ENCODE assay signal across 21 mouse cellular contexts in the genomic region with DNA sequence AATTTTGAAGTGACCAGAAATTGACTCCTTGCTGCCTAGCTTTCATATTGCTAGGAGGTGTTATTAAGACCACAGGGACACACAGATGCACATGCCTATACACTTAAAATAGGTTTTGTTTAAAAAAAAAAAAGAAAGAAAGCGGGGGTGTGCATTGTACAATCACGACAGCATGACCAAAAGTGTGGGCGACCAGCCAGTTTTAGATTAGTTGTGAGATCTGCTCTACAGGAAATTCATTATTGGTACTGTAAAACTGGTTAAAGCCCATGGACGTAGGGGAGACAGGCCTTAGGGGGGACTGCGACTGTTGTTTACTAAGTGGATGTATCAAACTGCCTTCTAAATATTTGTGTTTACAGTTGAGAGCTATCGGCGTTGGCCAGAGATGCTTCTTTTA. TPM values are rescaled to one million over a fixed set of nuclear protein-coding genes. Genes with fewer than 3 reads are reported as not detected.
DNase-seq lines count a peak whose midpoint lies in the region; TF ChIP-seq lines count a peak whose summit lies in the region.
"Had no signal": no experiment of that assay in that cellular context is flagged by ENCODE, and none has a peak within 500 bp of the region (broad histone marks: within the 10 kb centered on the region; RNA-seq: fewer than 3 reads in every experiment).

No protein-coding gene starts in this region.

- no peaks in the 10 kb centered on the region for H3K4me1 ChIP-seq in cerebellum, adult 2 months (ENCODE audit: control insufficient read depth, insufficient read depth, low read length)
- peaks cover 2% of the 10 kb centered on the region for H3K4me1 ChIP-seq in testis, adult 2 months (ENCODE audit: control insufficient read depth, insufficient read depth, low read length)

- 81% methylated on average over 7 of the region's 7 CpGs for WGBS in cerebellum, adult 2 months

- DNase-seq in cerebellum, adult 11-12 months, result peak; percentile 16
- DNase-seq in cerebellum, adult 2 months, result no peak
- no peak for DNase-seq in testis, postnatal 10 days (ENCODE audit: low spot score)
- peak; percentile 56 for DNase-seq in NIH3T3 (ENCODE audit: low read depth)
- no peak for DNase-seq in layer of hippocampus, adult 18-20 months (ENCODE audit: low spot score in 2 of 2)
- no peak for DNase-seq in spleen, postnatal 36 days (ENCODE audit: low spot score in 2 of 2)
- DNase-seq: adrenal gland, adult 2 months; adrenal gland, postnatal 10 days; adrenal gland, postnatal 25 days; cerebellum, adult 18-20 months; cerebellum, adult 9-10 months; cerebellum, postnatal 10 days; cerebellum, postnatal 25 days; forebrain, postnatal 0 days had no signal

- no peaks in the 10 kb centered on the region for H3K27me3 ChIP-seq in cerebellum, adult 2 months (ENCODE audit: control insufficient read depth, insufficient read depth, low read length)
- no peaks in the 10 kb centered on the region for H3K27me3 ChIP-seq in testis, adult 2 months (ENCODE audit: control insufficient read depth, insufficient read depth, low read length)

- TF ChIP-seq POLR2A in cerebellum, adult 2 months (IDR thresholded peaks at IDR 0.05; ENCODE audit: borderline replicate concordance, insufficient read depth, low read length), result no peak
- TF ChIP-seq POLR2A in testis, adult 2 months (IDR thresholded peaks at IDR 0.05; ENCODE audit: control insufficient read depth, low read depth, low read length), result no peak

- no peak overlapping the region for H3K27ac ChIP-seq in cerebellum, adult 2 months (ENCODE audit: insufficient read depth, low read length)
- no peak overlapping the region for H3K27ac ChIP-seq in testis, adult 2 months (ENCODE audit: control insufficient read depth, insufficient read depth, low read depth, low read length)
- H3K27ac ChIP-seq: embryonic facial prominence, embryonic 10.5 days; embryonic facial prominence, embryonic 12.5 days; forebrain, embryonic 13.5 days; forebrain, embryonic 15.5 days had no signal

- H3K36me3 ChIP-seq in testis, adult 2 months (ENCODE audit: control insufficient read depth, insufficient read depth, low read length), result no peaks in the 10 kb centered on the region
- H3K36me3 ChIP-seq: embryonic facial prominence, embryonic 10.5 days; embryonic facial prominence, embryonic 12.5 days; forebrain, embryonic 15.5 days; G1E had no signal

- no peak for TF ChIP-seq CTCF in cerebellum, adult 2 months (IDR thresholded peaks at IDR 0.05; ENCODE audit: borderline replicate concordance, insufficient read depth, low read depth, low read length)
- TF ChIP-seq CTCF in testis, adult 2 months (IDR thresholded peaks at IDR 0.05; ENCODE audit: control insufficient read depth, insufficient read depth, insufficient replicate concordance, low read depth, low read length), result no peak

- H3K4me3 ChIP-seq in cerebellum, adult 2 months (replicated peaks; ENCODE audit: insufficient read depth, low read depth, low read length), result no peak overlapping the region
- peak overlapping the region; percentile 50; the same call in 1 of the 2 replicates for H3K4me3 ChIP-seq in testis, adult 2 months (ENCODE audit: control insufficient read depth, low read depth, low read length)
- H3K4me3 ChIP-seq: embryonic facial prominence, embryonic 10.5 days; embryonic facial prominence, embryonic 12.5 days; forebrain, embryonic 13.5 days; forebrain, embryonic 15.5 days had no signal

RNA-seq across cellular contexts. Expression of a gene that starts 21.2 kb away (rescaled TPM):
- polyA plus RNA-seq in cerebellum, adult 2 months (2012; rRNA removed), result 0.18 and 0.22 TPM in 2 replicates
- not detected in 2 replicates for polyA plus RNA-seq in testis, adult 2 months (2012; rRNA removed)
- total RNA-seq in layer of hippocampus, adult 18-20 months (2021), result under 1 TPM in 1 of 2 experiments, not detected in 1; 0.25 TPM
- polyA plus RNA-seq: forebrain, embryonic 13.5 days had no signal

RNA-seq across cellular contexts. Expression of a gene that starts 24.9 kb away (rescaled TPM):
- polyA plus RNA-seq in cerebellum, adult 2 months (2012; rRNA removed), result 5.2 and 6.0 TPM in 2 replicates
- polyA plus RNA-seq in testis, adult 2 months (2012; rRNA removed), result 30.9 and 52.1 TPM in 2 replicates
- total RNA-seq in layer of hippocampus, adult 18-20 months (2021), result 10 to 100 TPM in 1 of 2 experiments, 1 to 10 TPM in 1; 9.9 to 12.5 TPM
- polyA plus RNA-seq: C2C12 had no signal

Comparison
In these comparisons a context has a peak if more than half of its experiments do, and no peak if none do; other contexts are left out.
1. DNase-seq: peak in cerebellum, adult 11-12 months (single experiment) and NIH3T3 (single experiment); none in cerebellum, adult 2 months (0 of 2), testis, postnatal 10 days (single experiment), layer of hippocampus, adult 18-20 months (0 of 2) and spleen, postnatal 36 days (0 of 2).